Mouse (Mus musculus) forebrain, embryonic 13.5 days (tissue): ENCODE results near the gene Nrap. TPM values are rescaled to one million over a fixed set of nuclear protein-coding genes. Genes with fewer than 3 reads are reported as not detected.
"Not testable (repeated sequence)": the region's sequence is repeated elsewhere in the genome, so short reads cannot be mapped to it uniquely, and the experiment has no call there.

Source experiments
- ATAC-seq: fragments of 200-750 bp; cut with Nextera tagmentation; 2 replicates; pipeline ENCODE4 v1.8.0; 2017
- H3K27ac ChIP-seq: fragments of 300-500 bp; sonication (generic); 2 replicates; pipeline ENCODE4 v1.5.1; 2015; ENCODE audit warnings: inconsistent platforms, mild to moderate bottlenecking, moderate library complexity
- H3K27me3 ChIP-seq: fragments of 300-500 bp; sonication (generic); 2 replicates; pipeline ENCODE4 v1.6.1; 2015; ENCODE audit warnings: mild to moderate bottlenecking, inconsistent platforms
- H3K36me3 ChIP-seq: fragments of 300-500 bp; sonication (generic); 2 replicates; pipeline ENCODE4 v1.6.1; 2015; ENCODE audit warnings: mild to moderate bottlenecking, inconsistent platforms; ENCODE audit not compliant: poor library complexity, severe bottlenecking
- H3K4me1 ChIP-seq: fragments of 300-500 bp; sonication (generic); 2 replicates; pipeline ENCODE4 v1.6.1; 2015; ENCODE audit warnings: inconsistent platforms
- H3K4me2 ChIP-seq: fragments of 300-500 bp; sonication (generic); 2 replicates; pipeline ENCODE4 v1.6.1; 2015; ENCODE audit warnings: inconsistent platforms, mild to moderate bottlenecking, moderate library complexity
- H3K4me3 ChIP-seq: fragments of 300-500 bp; sonication (generic); 2 replicates; pipeline ENCODE4 v1.5.1; 2015; ENCODE audit warnings: mild to moderate bottlenecking, inconsistent platforms
- H3K9ac ChIP-seq: fragments of 300-500 bp; sonication (generic); 2 replicates; pipeline ENCODE4 v1.6.1; 2015; ENCODE audit warnings: mild to moderate bottlenecking, inconsistent platforms
- H3K9me3 ChIP-seq: fragments of 300-500 bp; sonication (generic); replicated peaks from 2 replicates; pipeline ENCODE4 v1.6.1; 2016; ENCODE audit warnings: inconsistent platforms
- WGBS: fragments of 180-500 bp; shearing (Covaris S2); methylation state at CpG from one replicate; pipeline ENCODE4 v1.1.7; 2015; 5-methylcytosine and 5-hydroxymethylcytosine counted together
- polyA plus RNA-seq: library from polyadenylated mRNA; unstranded; fragments of >200 nt; fragmentation: Nextera tagmentation; extraction: Ambion mirVana; gene quantifications from 2 replicates; pipeline ENCODE4 v1.2.1, GENCODE M21; 2015

The Nrap gene
- polyA plus RNA-seq, 1 experiment from 2014 or later = 0.30 TPM

DNA sequence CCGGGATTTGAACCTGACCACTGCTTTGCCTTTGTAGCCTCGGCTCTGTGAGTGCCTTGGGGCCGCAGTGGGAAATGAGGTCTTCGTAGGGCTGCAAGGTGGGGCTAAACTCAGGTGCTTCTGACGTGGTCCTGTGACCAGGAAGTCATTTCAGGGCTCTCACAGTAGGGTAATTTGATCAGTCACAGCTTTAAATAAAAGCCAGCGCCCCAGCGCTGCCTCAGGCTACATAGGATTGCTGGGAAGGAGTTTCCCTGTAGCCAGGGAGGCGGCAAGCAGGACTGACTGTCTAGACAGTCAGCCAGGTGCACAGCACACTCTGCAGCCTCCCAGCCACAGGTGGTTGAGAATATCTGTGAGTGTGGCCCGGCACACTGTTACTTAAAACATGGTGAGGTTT, 29.6 kb upstream of the Nrap start:
- Histone ChIP-seq H3K27me3 (no peaks in the 10 kb centered on the region), H3K4me2 (no peak overlapping the region), H3K4me3 (no peak overlapping the region), H3K9me3 (no peaks in the 10 kb centered on the region), H3K4me1 (peaks cover 7% of the 10 kb centered on the region), H3K36me3 (no peaks in the 10 kb centered on the region), H3K27ac (no peak overlapping the region), H3K9ac (no peak overlapping the region)
- WGBS = 65% methylated on average over 9 of the region's 9 CpGs
- ATAC-seq = no peak

DNA sequence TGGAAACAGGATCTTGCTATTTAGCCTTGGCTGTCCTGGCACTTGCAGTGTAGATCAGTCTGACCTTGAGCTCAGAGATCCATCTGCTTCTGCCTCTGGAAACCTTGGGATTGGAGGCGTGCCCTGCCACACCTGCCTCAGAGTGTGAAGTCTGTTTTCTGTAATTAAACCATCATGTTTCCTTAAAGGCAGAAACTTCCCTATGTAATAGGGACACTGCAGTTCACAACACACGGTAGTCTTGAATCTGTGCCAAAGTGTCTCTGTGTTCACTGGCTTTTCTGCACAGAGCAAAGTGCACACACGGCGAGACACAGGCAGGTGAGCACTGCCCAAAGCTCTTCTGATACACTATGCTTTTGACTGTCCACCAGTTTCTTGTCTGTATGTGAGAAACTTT, 28.6 kb upstream of the Nrap start:
- Histone ChIP-seq H3K9me3 (no peaks in the 10 kb centered on the region), H3K27me3 (no peaks in the 10 kb centered on the region), H3K36me3 (no peaks in the 10 kb centered on the region), H3K4me1 (peaks cover 3% of the 10 kb centered on the region), H3K4me2 (no peak overlapping the region), H3K4me3 (no peak overlapping the region), H3K27ac (no peak overlapping the region), H3K9ac (no peak overlapping the region)
- ATAC-seq = no peak
- WGBS = 85% methylated on average over 4 of the region's 4 CpGs

DNA sequence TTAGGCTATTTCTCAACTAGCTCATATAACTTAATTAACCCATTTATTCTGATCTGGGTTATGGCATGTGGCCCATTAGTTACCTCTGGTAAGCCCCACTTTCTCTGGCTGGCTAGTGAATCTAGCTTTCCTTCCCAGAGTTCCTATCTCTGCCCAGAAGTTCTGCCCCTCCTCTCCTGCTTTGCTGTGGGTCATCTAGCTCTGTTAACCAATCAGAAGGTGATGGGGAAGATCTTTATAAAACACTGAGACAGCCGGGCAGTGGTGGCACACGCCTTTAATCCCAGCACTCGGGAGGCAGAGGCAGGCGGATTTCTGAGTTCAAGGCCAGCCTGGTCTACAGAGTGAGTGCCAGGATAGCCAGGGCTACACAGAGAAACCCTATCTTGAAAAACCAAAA, 20.0 kb upstream of the Nrap start:
- not testable (repeated sequence) for H3K4me3 ChIP-seq, ATAC-seq, H3K4me1 ChIP-seq, H3K27ac ChIP-seq, H3K36me3 ChIP-seq, H3K4me2 ChIP-seq, H3K9me3 ChIP-seq, H3K27me3 ChIP-seq, H3K9ac ChIP-seq
- 93% methylated on average over 4 of the region's 4 CpGs for WGBS

DNA sequence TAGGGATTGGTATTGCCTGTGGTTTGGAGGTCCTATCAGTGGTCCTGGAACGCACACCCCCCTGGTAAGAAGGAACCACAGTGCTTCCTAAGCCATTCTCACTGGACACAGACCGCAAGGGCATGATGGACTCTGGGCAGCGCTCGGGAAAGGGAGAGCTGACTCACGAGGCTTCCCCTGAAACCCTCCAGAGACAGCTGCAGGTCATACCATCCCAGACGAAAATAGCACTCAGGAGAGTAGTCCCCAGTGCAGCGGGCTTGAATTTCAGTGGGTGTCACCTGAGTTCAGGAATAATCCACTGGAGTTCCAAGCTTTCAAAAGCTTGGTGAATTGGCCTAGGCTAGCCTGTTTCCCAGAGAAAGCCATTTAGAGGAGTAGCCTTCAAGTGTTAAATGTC, 16.7 kb upstream of the Nrap start:
- no peak overlapping the region for H3K4me3 ChIP-seq
- 0 out of 2 replicates have a peak, but pooled peaks cover 3% of the 10 kb centered on the region for H3K9me3 ChIP-seq
- no peaks in the 10 kb centered on the region for H3K4me1 ChIP-seq
- no peak overlapping the region for H3K9ac ChIP-seq
- no peak overlapping the region for H3K4me2 ChIP-seq
- ATAC-seq = no peak
- no peak overlapping the region for H3K27ac ChIP-seq
- WGBS = 94% methylated on average over 7 of the region's 7 CpGs
- H3K36me3 ChIP-seq = peaks cover 5% of the 10 kb centered on the region; the same call in 1 of the 2 replicates
- no peaks in the 10 kb centered on the region for H3K27me3 ChIP-seq

DNA sequence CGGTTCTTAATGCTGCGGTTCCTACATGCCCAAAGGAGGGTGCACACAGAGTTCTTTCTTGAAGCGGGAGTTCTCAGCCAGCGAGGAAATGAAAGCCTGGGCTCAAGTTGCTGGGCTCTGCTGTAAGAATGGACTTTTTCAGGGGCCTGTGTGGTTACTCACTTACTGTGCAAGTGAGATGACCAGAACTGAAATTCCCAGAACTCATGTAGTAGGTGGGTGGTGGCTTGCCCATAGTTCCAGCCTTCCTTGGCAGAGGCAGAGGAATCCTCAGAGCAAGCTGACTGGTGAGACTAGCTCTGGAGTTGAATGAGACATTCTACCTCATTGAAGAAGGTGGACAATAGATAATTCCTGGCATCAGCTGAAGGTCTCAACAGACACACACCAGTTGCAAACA, 16.0 kb upstream of the Nrap start:
- 0 out of 2 replicates have a peak, but pooled peaks cover 3% of the 10 kb centered on the region for H3K9me3 ChIP-seq
- ATAC-seq = no peak
- 91% methylated on average over 4 of the region's 4 CpGs for WGBS
- H3K27ac ChIP-seq = no peak overlapping the region
- H3K4me2 ChIP-seq = no peak overlapping the region
- H3K4me1 ChIP-seq = no peaks in the 10 kb centered on the region
- H3K4me3 ChIP-seq = no peak overlapping the region
- H3K36me3 ChIP-seq = peaks cover 5% of the 10 kb centered on the region; the same call in 1 of the 2 replicates
- no peaks in the 10 kb centered on the region for H3K27me3 ChIP-seq
- no peak overlapping the region for H3K9ac ChIP-seq

DNA sequence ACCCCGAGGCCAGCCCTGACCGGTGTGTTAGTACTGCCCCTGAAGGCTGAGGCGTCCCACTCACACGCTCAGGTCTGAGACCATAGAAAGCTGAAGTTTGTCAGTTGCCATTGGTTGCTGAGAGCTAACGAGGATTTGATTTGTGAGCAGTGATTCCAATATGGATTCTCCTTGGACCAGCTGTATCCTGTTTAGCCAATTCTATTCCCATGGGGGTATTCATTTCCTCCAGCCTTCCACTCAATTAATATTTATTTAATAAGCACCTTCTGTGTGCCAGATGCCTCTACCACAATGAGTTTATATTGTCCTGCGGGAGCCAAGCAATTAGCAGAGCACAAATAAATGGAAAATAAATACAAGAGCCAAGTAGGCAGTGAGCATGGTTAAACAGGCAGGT, 12.0 kb upstream of the Nrap start:
- H3K9me3 ChIP-seq = no peaks in the 10 kb centered on the region
- H3K4me2 ChIP-seq = no peak overlapping the region
- H3K27me3 ChIP-seq = 0 out of 2 replicates have a peak, but pooled peaks cover 3% of the 10 kb centered on the region
- H3K36me3 ChIP-seq = no peaks in the 10 kb centered on the region
- no peak overlapping the region for H3K4me3 ChIP-seq
- peaks cover 10% of the 10 kb centered on the region; the same call in 1 of the 2 replicates for H3K4me1 ChIP-seq
- no peak overlapping the region for H3K9ac ChIP-seq
- 73% methylated on average over 6 of the region's 6 CpGs for WGBS
- ATAC-seq = no peak
- H3K27ac ChIP-seq = no peak overlapping the region

DNA sequence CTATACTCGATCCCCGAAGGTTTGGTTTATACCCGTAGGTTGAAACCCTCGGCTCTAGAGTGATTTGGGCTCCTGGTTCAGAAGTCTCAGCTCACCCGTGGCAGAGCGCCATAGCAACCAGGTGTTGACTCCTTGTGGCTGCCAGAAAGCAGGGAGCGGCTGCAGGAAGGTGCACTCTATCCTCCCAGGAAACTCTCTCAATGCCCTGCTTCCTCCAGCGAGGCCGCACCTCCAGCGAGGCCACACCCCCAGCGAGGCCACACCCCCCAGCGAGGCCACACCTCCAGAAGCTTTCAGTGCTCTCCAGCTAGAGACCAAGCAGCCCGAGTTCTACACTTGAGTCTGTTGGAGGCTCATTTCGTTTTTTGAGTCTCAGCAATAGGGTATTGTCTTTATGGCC, 10.4 kb upstream of the Nrap start:
- WGBS = 53% methylated on average over 14 of the region's 14 CpGs
- peaks cover 15% of the 10 kb centered on the region for H3K27me3 ChIP-seq

DNA sequence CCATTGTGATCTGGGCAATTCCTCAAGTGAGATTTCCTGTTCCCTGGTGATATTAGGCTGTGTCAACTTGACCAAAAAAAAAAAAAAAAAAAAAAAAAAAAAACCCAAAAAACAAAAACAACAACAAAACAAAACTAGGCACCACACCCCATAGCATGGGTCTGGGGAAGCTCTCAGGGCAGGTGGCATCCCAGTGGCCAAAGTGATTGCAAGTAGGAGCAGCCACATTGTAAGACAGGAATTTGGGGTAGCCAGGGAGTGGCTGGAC, 8.6 kb upstream of the Nrap start:
- H3K9ac ChIP-seq = no peak overlapping the region
- H3K4me3 ChIP-seq = no peak overlapping the region
- ATAC-seq = no peak
- peaks cover 18% of the 10 kb centered on the region for H3K4me1 ChIP-seq
- no peak overlapping the region for H3K27ac ChIP-seq
- H3K27me3 ChIP-seq = peaks cover 24% of the 10 kb centered on the region
- no peaks in the 10 kb centered on the region for H3K36me3 ChIP-seq
- no peaks in the 10 kb centered on the region for H3K9me3 ChIP-seq
- H3K4me2 ChIP-seq = no peak overlapping the region

More for the DNA sequence above, 10.4 kb upstream of the Nrap start:
- Histone ChIP-seq H3K4me2 (no peak overlapping the region), H3K9ac (no peak overlapping the region), H3K27ac (no peak overlapping the region), H3K4me3 (no peak overlapping the region), H3K9me3 (no peaks in the 10 kb centered on the region), H3K4me1 (peaks cover 18% of the 10 kb centered on the region), H3K36me3 (no peaks in the 10 kb centered on the region)
- ATAC-seq = no peak

DNA sequence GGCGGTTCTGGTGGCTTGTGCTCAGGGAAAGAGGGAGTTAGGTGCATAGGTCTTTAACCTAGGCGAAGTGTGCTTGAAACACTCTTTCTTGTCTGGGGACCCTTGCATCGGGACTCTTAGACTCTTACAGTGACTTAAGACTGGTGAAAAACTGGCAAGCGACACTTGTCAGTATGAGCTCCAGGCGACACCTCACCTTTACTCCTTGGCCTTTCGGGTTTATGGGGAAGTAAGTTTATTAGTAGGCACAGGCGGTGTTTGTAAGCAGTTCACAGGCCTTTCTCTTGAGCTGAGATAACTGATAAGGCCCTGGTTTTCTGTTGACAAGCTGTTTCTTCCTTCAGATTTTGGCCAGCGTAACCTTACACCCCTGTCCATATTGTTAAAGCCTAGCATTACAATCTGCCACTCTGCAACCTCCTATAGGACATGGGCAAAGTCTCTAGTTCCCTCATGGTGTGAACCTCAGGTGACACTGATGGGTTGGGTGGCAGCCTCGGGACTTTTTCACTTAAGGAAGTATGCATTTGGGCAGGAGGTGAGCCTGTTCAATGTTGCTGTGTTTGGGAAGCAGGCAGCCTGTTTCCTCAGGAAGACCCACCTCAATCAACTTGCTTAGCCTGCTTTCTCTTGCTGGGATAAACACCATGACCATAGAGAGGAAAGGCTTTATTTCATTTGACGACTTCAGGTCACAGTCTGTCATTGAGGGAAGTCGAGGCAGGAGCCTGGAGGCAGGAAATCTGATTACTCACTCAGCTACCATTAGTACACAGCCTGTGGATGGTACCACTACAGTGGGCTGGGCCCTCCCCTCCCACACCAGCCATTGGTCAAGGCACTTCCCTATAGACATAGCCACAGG, 8.1 kb upstream of the Nrap start:
- Histone ChIP-seq H3K4me3 (peak overlapping the region; percentile 66), H3K4me2 (peak overlapping the region; percentile 97), H3K27ac (no peak overlapping the region), H3K9ac (peak overlapping the region; percentile 73), H3K9me3 (no peaks in the 10 kb centered on the region), H3K27me3 (peaks cover 24% of the 10 kb centered on the region), H3K4me1 (peaks cover 18% of the 10 kb centered on the region), H3K36me3 (no peaks in the 10 kb centered on the region)
- no peak for ATAC-seq
- WGBS = 71% methylated on average over 11 of the region's 11 CpGs

DNA sequence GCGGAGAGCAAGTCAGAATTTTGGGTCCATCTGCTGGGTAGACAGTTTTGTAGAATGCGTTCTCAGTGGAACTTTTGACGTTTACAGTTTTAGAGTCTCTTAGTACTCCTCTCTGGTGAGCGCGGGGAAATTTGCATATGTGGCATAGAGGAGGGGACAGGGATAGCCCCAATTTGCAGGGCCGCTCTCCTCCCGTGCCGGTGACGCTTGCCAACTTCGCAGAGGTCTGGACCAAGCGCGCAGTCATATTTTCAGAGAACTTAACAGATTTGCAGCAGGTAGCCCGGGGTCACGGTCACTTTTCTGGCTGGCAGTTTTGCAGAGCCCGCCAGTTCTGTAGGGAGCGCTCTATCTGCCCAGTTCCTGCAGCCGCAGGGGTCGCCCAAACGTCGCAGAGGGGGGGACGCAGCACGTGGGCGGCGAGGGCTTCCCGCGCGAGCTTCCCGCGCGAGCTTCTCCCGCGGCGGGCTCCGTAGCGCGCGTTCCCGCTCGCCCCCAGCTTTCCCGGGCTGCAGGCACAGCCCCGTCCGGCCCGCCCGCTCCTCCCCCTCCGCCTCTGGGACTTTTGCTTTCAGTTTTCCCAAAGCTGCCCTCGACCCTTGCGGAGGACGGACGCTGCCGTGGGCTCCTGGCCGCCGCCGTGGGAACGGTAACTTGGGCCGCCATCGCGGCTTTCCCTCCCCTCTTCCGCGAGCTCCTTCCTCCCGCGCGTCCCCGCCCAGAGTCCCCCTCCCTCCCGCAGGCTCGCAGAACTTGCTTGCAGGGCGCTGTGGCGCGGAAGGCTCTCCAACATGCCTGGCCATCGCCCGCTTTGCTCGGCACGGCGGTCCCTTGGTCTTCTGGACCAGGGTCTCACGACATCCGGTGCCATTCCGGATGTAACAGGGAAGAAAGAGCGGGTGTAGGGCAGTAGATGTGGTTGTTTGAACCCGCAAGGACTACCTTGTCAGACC, 7.1 kb upstream of the Nrap start, which contains the start of gene Casp7:
Gene Casp7, plus strand, starts transcription at position 461 of the 953 bp plus-strand sequence.
- 1% methylated on average over 75 of the region's 78 CpGs for whole genome bisulfite sequencing
- Histone ChIP-seq H3K4me1 (peaks cover 18% of the 10 kb centered on the region), H3K4me3 (peak within 1 kb of the TSS; percentile 66), H3K9me3 (no peaks in the 10 kb centered on the region), H3K4me2 (peak within 1 kb of the TSS; percentile 97), H3K9ac (peak within 1 kb of the TSS; percentile 73), H3K27ac (no peak within 1 kb of the TSS), H3K27me3 (peaks cover 24% of the 10 kb centered on the region), H3K36me3 (no peaks in the 10 kb centered on the region)
- ATAC-seq = peak; percentile 75

DNA sequence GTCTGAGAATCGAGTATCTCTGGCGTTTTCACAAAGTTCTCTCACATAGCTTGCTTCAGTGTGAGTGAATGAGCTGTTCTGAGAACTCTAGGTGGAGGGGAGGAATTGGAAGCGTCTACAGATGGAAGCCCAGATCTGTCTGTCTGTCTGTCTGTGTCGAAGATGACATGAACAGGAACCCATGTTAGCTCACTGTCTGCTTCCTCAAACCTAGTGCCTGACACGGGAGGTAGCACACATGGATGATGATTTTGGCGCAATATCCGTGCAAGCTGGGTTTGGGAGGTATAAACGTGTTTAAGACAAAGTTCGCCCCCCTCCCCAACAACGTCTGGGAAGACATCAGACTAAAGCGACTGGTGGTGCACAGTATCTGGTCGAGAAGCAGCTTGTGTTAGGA, 6.4 kb upstream of the Nrap start:
- H3K9ac ChIP-seq = peak overlapping the region; percentile 73; the same call in 1 of the 2 replicates
- H3K4me3 ChIP-seq = peak overlapping the region; percentile 66; the same call in 1 of the 2 replicates
- no peak overlapping the region for H3K27ac ChIP-seq
- H3K27me3 ChIP-seq = peaks cover 24% of the 10 kb centered on the region
- peaks cover 18% of the 10 kb centered on the region for H3K4me1 ChIP-seq
- H3K4me2 ChIP-seq = peak overlapping the region; percentile 97
- no peak for ATAC-seq
- WGBS = 45% methylated on average over 12 of the region's 12 CpGs
- H3K36me3 ChIP-seq = no peaks in the 10 kb centered on the region
- no peaks in the 10 kb centered on the region for H3K9me3 ChIP-seq
